Mouse (Mus musculus) MN1 (cell line): Measurements from ENCODE around the gene Rbm19.
A peak's percentile ranks its signal among the peaks of the same experiment; 100 is the strongest.

ENCODE experiments used
- DNase-seq: peaks from one replicate; pipeline ENCODE4 v3.0.0-alpha.2; 2016; ENCODE audit warnings: low spot score

Gene Rbm19

GRCm38 (mm10) chr5:120204316-120204715, 88.1 kb downstream of the Rbm19 start:
- no peak for DNase-seq

GRCm38 (mm10) chr5:120206313-120206943, 90.2 kb downstream of the Rbm19 start:
- DNase-seq: no peak

DNA sequence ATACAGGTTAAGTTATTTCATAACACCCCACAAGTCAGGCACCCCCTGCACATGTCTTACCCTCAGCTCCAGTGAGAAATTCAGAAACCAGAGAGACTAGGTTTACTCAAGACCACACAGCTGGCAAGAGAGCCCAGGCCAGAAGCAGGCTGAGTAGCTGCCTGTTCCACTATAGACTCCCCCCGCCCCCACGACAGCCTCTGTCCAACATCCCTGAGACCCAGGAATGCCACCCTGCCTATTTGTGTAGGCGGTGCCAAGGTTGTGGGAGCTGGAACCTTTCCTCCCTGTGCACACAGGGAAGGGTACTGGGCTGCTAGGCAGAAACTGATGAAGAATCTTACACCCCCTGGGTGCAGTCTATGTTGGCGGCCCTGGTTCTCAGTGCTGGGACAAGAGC, 91.2 kb downstream of the Rbm19 start:
- no peak for DNase-seq

- DNase-seq: peak; percentile 60
Measured at GRCm38 (mm10) chr5:120210668-120211067, 94.4 kb downstream of the Rbm19 start.

DNA sequence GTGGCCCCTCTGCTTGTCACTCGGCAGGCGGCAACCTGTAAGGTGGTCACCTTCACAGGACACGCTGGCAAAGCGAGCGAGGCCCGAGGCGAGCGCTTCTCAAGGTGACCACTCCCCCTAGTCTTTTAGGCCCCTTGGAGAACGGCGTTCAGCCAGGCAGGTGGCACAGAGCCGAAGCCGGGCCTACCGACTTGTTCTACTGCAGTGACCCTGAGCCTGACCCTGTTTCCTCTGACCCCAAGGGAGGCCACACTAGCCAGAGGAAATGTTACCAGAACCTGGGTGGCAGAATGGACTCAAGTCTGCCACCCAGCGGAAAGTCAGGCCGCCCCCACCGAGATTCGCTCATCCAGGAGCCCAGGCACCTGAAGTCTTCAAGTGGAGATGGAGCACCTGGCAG, 94.9 kb downstream of the Rbm19 start:
- DNase-seq: peak; percentile 49

- DNase-seq: no peak
Measured at GRCm38 (mm10) chr5:120214511-120214910, 98.2 kb downstream of the Rbm19 start.

- no peak for DNase-seq
Measured at GRCm38 (mm10) chr5:120221216-120221615, 105.0 kb downstream of the Rbm19 start.

- no peak for DNase-seq
Measured at GRCm38 (mm10) chr5:120225383-120225782, 109.1 kb downstream of the Rbm19 start.

DNA sequence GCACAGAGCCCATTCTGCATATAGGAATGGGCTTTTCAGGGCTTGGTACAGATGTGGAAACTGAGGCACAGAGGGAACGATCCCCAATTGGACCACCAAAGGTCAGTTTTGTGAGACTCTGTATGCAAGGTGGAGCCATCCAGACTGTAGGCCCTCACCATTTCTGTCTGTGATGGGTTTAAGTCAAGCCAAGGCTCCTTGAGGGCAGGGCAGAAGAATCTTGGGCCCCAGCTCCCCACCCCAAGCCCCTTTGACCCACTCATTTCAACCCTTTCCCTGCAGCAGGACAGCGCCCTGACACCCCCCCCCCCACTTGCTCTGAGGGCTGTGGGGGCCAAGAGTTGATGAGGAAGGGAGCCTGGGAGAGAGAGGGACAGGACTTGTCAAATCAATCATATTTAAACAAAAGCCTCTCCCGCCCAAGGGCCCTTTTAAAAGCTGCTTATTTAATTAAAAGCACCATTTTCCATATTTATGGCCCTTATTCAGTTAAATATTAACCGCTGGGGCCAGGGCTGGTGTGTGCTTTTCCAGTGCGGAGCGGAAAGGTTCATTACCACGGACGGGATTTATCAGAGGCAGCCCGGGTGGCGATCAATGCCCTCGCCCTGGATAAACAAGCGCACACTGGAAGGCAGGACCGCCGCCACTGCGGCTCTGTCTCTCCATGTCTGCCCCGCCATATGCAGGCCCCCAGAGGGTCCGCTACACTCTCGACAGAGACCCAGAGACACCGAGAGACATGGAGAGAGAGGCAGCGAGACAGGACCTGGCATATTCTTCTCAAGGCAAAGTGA, 112.5 kb downstream of the Rbm19 start:
- DNase-seq: no peak

DNA sequence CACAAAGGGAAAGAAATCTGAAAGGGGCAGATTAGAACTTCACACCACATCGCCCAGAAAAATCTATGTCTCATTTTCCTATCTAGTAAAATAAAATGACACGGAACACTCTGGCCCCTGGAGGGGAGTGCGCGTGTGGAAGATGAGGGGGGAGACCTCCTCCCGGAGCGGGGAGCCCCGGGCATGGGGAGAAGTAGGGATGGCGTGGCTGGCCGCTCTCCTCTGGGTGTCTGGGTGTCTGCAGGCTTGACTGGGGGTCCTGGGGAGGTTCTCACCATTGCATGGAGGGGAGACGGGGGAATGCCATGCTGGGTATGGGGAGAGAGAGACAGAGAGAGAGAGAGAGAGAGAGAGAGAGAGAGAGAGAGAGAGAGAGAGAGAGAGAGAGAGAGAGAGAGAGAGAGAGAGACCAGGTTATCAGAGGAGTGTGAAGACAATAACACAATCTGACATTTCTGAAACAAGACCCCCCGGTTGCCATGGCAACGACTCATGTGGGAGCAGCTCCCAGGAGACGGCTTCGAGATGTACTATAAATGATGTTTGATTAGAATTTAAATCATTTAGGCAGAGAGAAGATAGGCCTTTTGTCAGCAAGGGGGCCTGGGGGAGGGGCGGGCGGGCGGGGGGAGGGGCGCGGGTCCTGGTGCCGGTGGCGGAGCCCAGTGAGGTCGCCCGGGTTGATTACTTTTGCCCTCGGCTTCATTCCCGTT, 115.3 kb downstream of the Rbm19 start:
- DNase-seq: no peak

GRCm38 (mm10) chr5:120235147-120235546, 118.9 kb downstream of the Rbm19 start:
- DNase-seq: peak; percentile 28

DNA sequence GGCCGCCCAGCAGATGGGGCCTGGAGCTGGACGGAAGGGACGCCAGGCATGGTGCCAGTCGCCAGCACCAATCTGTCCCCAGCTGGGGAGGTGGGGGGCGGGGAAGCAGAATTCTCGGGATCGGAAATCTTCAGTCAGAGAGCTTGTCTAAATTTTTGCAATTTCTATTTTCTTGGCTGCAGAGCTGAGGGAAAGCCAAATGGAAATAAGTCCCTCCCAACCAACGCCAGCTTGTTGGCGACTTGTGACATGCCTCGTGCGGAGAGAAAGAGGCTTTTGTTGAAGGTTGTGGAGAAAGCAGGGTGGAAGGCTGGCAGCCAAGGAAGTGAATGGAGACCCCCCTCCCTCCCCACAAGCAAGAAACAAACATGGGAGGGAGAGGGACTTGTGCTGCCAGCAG, 119.3 kb downstream of the Rbm19 start:
- peak; percentile 14 for DNase-seq

GRCm38 (mm10) chr5:120240071-120240470, 123.8 kb downstream of the Rbm19 start:
- no peak for DNase-seq

DNA sequence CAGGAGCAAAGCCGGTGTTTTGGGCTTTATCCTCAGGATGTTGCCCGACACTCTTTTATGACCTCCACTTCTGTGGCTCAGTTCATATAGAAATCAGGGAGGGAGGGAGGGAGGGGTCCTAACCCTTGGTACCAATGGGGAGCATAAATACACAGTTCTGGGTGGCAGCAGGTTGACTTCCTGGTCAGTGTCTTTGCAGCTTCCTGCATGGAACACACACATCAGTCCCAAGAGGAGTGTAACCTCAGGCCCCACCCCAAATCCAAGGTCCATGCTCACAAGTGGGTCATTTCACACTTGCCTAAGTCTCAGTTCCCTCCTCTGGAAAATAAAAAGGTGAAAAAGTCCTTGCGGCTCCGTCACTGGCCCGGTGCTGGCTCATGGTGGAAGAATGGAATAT, 129.1 kb downstream of the Rbm19 start:
- no peak for DNase-seq
